Mouse (Mus musculus): Measurements from ENCODE around the gene Olfr1444.

Gene Olfr1444

DNA sequence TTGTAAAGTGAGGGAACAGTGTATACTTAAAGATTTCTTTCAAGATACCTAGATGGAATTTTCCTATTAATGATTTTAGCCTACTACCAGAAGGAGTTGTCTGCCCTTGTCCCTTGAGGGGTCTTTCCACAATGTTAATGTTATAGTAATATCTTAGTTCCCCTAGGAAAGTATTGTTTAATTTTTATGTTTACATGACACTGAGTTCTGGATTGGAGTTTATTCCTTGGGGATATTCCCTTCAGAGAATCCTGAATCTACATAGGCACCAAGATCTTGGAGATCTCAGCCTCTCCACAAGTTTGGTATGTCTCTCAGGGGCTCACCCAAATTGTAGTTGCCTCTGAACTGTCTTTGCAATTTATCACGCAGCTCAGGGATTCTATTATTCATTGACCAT is at the start of gene Olfr1444:
Olfr1444 (plus strand) TSS at position 301 of the 400 bp plus-strand sequence.
- no peak for DNase-seq

DNA sequence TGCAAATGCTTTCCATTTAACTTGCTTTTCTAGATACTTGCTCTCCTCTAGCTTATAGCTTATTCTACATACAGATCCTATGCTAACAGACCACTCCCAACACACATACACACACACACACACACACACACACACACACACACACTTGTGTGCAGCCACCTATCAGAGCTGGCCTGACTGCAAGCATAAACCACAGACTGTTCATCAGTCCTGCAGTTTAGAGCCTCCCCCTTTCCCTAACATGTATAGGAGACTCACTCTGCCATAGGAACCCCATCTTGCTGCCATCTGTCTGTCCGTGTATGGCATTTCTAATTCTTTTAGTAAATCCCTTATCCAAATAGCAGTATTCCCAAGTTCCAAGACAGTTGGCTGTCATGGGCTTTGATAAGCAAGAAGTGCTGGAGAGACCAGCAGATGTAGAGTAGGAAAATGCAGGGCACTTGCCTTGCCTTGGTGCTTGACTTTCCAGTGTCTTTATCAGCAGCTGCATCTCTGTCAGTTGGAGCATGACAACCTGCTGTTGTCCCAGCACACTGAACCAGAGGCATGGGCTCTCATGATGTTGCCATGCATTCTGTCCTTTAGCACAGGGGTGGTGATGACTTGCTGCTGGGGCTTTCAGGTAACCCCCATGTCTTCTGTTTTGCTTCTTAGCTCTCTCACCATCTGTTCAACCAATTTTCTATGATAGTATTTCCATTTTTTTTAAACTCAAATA is 44.3 kb upstream of the Olfr1444 start:
- DNase-seq: no peak

DNA sequence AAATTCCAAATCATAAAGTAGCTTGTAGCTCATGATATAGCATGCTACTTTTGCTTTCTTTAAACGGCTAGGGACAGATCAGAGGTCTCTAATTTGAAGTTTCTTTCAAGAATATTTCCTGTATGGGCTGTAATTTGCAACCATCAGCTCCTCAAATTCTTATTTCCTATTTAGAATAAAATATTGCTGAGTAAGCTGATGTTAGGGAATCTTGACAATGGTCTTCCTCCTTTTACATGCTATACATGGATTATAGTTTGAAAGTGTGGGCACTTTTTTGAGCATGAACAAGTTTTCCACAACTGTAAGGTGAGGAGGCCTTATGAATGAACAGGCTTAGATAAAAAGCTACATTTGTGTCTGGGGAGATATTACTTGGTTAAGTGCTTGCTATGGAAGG is 43.2 kb upstream of the Olfr1444 start:
- no peak for DNase-seq

DNA sequence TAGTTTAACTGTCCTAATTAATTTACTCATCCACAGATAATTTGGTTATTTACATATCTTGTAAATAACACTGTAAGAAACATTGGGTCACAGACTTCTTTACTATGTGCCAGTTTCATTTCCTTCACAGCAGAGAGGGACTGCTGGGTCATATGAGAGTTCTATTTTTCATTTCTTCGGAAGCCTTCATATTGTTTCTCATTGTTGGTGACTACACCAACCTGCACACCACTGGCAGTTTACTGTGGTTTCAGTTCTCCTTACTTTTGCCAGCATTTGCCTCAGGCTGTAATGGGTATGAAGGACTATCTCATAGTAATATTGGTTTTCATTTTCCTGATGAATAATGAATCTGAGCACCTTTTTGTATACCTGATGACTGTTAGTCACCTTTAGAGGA is 38.6 kb upstream of the Olfr1444 start:
- DNase-seq: no peak

DNA sequence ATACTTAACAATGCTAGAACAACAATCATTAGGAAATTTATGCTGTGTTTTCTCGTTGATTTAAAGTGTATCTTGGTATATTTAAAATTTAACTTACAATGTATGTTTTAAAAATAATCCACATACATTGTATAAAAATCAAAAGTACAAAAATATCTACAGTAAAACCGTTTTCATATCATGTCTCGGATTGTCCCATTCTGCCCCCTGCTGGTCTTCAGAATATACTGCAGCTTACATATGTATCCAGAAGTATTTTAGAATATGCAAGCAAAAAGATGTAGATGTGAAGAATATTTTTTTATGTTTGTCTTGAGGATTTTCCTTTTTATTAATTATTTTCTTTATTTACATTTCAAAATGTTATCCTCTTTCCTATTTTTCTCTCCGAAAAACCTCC is 36.7 kb upstream of the Olfr1444 start:
- peak; percentile 12 for DNase-seq

- no peak for DNase-seq
These were observed 32.5 kb upstream of the Olfr1444 start for GRCm38 (mm10) chr19:12824549-12824948.

DNA sequence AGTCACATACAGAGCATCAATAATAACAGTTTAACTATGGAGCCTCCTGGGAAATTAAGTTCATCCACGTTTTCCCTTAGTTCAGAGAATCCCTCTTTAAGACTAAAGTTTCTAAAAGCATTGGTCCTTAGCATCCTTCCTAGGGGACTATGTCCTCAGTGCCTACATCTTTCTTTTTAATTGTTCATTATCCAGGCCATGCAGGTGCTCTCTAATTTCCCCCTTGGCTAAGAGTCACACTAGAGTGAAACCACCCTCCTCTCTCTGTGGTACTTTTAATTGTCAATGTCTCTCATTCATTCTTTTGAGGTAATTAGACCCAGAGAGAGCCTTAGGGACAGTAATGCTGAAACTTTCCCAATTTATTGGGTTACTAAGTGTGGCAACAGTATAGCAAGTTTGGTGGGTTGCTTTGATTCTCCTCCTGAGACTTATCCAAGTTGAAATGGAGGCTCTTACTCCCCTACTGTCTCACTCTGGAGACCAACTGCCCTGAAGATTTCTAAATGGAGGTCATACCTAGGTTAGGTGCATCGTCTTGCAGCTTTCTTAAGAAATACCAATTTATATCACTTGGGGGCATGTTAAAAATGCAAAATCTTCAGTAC is 26.2 kb upstream of the Olfr1444 start:
- DNase-seq: no peak

- DNase-seq: no peak
These were observed 25.5 kb upstream of the Olfr1444 start for GRCm38 (mm10) chr19:12831559-12831958.

DNA sequence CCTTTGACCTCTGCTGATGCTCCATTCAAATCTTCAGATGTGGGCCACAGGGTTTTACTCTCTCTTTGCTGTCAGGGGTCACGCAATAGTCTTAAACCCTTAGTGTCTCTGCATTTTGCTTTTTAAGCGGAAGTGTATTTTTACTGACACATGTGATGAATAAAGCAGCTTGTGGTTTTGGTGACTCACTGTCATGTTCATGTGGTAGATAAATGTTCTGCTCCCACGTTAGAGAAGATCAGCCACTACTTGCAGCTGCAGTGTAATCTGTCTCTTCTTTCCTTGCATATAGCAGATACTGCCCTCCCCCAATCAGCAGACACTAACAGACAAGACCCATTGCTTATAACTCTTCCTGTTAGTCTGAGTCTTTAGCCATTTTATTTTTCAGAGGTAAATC is 23.5 kb upstream of the Olfr1444 start:
- no peak for DNase-seq

DNA sequence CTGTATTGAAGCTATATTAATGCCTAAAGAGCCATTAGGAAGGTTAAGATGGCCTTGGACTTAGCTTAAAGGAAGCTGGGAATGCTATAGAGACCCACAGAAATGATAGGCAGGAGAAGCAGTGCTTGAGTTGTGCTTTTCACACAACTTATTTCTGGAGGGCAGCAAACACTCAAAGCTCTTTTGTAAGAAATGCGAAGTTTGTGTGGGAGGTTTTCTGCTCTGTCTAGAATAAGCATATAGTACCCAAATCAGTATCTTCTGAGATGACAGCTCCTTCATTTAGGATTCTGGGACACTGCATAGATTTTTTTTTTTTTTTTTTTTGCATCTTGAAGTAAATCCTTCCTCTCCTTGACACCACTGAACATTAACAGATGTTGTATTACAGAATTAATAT is 18.6 kb upstream of the Olfr1444 start:
- DNase-seq: no peak

DNA sequence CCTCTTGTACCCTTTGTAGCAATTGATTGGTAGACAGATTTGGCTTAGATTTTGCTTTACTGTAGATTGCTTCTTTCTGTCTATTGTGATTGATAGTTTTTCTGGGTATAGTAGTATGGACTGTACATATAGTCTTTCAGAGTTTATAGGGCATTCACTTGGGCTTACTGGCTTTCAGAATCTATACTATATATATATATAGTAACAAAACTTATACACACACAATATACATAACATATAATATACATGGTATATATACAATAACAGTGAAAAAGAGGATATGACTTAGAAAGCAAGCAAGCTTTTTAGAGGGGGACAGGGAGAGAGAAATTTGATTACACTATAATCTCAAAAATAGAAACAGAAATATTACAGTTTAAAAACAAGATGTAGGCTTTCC is 10.7 kb upstream of the Olfr1444 start, which contains the start of gene Gm5244:
Gm5244 (plus strand) TSS at position 301 of the 400 bp plus-strand sequence.
- no peak for DNase-seq

DNA sequence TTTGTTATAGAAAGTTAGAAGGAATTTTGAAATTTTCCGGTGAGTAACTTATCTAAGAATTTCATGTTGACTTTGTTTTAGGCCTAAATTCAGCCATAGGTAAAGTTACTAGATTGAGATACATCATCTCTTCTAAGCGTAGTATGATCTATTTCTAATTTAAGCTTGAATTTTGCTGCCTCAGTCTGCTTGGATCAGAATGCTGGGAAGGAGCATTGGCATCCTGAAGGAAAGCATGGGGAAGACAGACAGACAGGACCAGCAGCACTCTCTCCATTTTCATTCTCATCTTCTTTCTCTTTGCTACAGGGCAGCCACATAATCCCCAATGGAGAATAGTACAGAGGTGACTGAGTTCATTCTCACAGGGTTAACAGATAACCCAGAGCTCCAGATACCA is 26.5 kb downstream of the Olfr1444 start, which contains the start of gene Olfr1445:
Olfr1445 (plus strand) TSS at position 301 of the 400 bp plus-strand sequence.
- DNase-seq: no peak

GRCm38 (mm10) chr19:12893424-12893823 is 36.3 kb downstream of the Olfr1444 start, which contains the start of gene Olfr1446:
Gene Olfr1446, minus strand, starts transcription at chr19:12893524.
- no peak for DNase-seq

DNA sequence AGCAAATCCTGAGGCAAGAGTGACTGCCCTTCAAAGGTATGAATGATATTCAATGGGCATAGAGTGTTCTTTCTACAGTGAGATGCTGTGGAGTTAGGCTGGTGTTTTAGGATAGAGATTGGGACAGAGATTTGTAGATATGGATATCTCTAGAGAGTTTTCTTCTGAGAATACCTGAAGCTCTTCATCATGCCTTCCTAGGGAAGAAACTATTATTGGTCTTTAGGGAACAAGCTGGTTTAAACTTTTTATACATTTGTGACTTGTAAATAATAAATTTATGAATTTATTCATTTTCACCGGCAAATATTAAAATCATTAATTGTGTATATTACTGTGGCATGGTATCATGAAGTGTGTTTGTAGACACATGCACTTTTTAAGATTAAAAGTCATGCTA is 46.6 kb downstream of the Olfr1444 start, which contains the start of gene Olfr1447:
Olfr1447 (minus strand) TSS at position 101 of the 400 bp plus-strand sequence.
- no peak for DNase-seq
